Mouse (Mus musculus) right cerebral cortex, adult 2 months (tissue): ENCODE results near the gene Kif2b.

Experiments
- DNase-seq, 2 experiments: peaks; one replicate each; pipeline ENCODE4 v3.0.0; 2021 to 2022; ENCODE audit warnings: low spot score in 2 of 2

Kif2b gene

DNA sequence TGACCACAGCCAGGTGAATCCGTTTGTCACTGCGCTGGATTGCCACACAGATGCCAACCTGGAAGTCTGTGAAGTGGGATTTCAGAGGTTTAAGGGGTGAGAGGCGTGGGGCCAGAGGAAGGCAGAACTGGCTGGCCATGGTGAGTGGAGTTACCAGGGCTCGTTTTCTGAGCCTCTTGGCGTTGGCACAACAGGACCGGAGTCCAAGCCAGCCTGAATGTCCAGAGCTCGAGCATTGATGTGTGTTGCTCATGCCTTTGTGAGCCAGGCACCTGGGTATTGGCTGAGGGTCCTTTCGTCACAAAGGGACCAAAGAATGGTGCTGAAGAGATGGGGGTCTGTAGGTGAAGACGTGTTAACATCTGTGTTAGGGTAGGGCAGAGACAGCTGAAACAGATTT is at the start of gene Kif2b:
Gene Kif2b (minus strand): TSS at position 242 of the 400 bp plus-strand sequence.
- no peak for DNase-seq

DNA sequence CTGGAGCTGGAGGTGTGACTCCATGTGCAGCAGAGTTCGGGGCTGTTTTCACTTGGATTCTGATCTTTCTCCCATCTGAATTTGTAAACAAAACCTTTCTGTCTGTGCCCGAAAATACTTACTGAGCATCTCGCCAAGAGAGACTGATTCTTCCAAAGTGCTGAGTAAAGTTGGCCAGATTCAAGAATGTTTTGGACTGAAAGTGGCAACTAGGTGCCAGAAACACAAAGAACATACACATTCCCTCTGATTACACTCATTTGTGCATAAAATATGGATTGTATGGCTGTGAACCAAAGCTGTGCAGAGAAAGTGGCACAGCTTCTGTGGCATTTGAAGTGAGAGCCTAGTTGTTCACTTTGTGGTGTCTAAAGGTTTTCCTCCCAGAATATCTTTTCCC is 15.7 kb upstream of the Kif2b start:
- DNase-seq = no peak

DNA sequence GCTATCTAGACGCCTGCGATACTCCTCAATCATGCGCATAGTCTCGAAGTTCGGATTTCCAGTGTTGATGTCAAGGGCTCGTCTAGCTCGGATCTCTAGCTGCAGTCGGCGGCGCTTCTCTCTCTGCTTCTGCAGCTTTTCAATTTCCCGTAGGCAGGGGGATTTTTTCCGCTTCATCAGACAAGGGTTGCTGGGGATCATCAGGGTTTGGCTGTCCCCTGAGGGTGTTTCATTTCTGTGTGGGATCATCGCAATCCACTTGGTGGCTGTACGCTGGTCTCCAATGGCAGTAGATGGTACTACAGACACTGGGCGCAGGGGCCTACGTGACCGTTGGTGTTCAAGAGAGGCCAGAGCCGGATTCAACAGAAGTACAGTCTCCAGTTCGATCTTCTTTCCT is 502 bp downstream of the Kif2b start:
- no peak for DNase-seq

DNA sequence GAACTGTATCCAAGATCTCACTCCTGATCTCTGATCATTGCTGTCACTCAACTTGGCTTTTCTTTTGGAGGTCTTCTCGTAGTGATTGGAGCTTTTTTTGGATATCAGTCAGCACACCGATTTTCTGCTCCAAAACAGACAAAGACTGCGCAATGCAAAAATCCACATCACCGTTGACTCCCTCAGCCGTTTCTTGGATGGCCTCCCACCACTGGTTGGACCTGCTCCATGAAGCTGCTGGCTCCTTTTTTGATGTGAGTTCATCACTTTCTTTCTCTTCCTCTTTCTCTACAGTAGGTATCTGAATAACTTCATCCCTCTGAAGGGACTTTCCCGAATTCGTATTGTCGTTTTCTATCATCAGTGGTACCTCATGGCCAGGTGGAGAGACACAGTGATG is 2.0 kb downstream of the Kif2b start:
- DNase-seq = no peak

DNA sequence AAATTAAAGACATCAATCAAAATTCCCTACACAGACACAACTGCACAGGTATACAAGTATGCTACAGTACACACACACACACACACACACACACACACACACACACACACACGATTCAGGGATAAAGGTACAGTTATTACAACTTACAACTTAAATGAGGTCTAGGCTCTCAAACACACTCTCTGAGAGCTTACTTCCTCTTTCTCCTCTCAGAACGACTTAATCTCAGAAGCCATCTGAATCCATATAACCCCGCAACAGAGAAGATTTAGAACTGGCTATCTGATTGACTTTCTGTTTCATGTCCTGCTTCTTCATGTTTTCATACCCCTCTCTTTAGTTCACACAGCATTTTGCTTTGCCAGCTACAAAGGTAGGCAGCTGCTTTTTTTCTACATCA is 2.9 kb downstream of the Kif2b start:
- no peak for DNase-seq

DNA sequence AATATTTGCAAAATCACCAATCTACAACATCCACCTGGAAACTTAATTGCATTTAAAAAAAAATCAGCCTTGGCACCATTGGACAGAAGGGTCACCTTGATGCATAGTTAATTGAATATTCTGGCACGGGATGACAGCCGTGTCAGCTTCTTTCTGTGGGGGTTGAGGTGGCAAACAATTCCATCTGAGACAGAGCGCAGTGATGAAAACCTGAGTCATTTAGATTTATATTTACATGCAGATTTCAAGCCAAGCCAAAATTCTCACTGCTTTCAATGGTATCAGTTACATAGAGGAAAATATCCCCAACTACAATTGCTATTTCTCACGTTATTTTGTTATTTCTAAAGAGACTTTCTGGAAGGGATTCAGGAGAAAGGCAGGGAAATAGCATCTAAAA is 46.6 kb downstream of the Kif2b start:
- peak; percentile 7 to 21 for DNase-seq
